Mouse (Mus musculus): ENCODE data around the gene Pde1a. TPM values are rescaled to one million over a fixed set of nuclear protein-coding genes. Genes with fewer than 3 reads are reported as not detected.

Pde1a gene
- polyA plus RNA-seq, 1 experiment, result 6.0 TPM

- Histone ChIP-seq H3K27ac (ENCODE audit: insufficient read depth, low read length) (no peak overlapping the region), H3K4me3 (replicated peaks; ENCODE audit: insufficient read depth, low read depth, low read length) (no peak overlapping the region), H3K4me1 (ENCODE audit: control insufficient read depth, insufficient read depth, low read length) (no peaks in the 10 kb centered on the region), H3K27me3 (ENCODE audit: control insufficient read depth, insufficient read depth, low read length) (no peaks in the 10 kb centered on the region)
- TF ChIP-seq POLR2A (IDR thresholded peaks at IDR 0.05; ENCODE audit: borderline replicate concordance, insufficient read depth, low read length) (no peak), CTCF (IDR thresholded peaks at IDR 0.05; ENCODE audit: borderline replicate concordance, insufficient read depth, low read depth, low read length) (no peak)
- DNase-seq, result no peak
Measured at GRCm38 (mm10) chr2:79975947-79976346, 153.3 kb downstream of the Pde1a start.

- Histone ChIP-seq H3K27me3 (ENCODE audit: control insufficient read depth, insufficient read depth, low read length) (no peaks in the 10 kb centered on the region), H3K4me3 (replicated peaks; ENCODE audit: insufficient read depth, low read depth, low read length) (no peak overlapping the region), H3K4me1 (ENCODE audit: control insufficient read depth, insufficient read depth, low read length) (no peaks in the 10 kb centered on the region), H3K27ac (ENCODE audit: insufficient read depth, low read length) (no peak overlapping the region)
- no peak for DNase-seq
- no peak for TF ChIP-seq POLR2A (IDR thresholded peaks at IDR 0.05; ENCODE audit: borderline replicate concordance, insufficient read depth, low read length)
- TF ChIP-seq CTCF (IDR thresholded peaks at IDR 0.05; ENCODE audit: borderline replicate concordance, insufficient read depth, low read depth, low read length), result no peak
Measured at GRCm38 (mm10) chr2:79972271-79972670, 157.0 kb downstream of the Pde1a start.

GRCm38 (mm10) chr2:79969594-79969993 is 159.7 kb downstream of the Pde1a start:
- no peak for TF ChIP-seq POLR2A (IDR thresholded peaks at IDR 0.05; ENCODE audit: borderline replicate concordance, insufficient read depth, low read length)
- no peak for TF ChIP-seq CTCF (IDR thresholded peaks at IDR 0.05; ENCODE audit: borderline replicate concordance, insufficient read depth, low read depth, low read length)
- Histone ChIP-seq H3K27ac (ENCODE audit: insufficient read depth, low read length) (no peak overlapping the region), H3K4me1 (ENCODE audit: control insufficient read depth, insufficient read depth, low read length) (no peaks in the 10 kb centered on the region), H3K4me3 (replicated peaks; ENCODE audit: insufficient read depth, low read depth, low read length) (no peak overlapping the region), H3K27me3 (ENCODE audit: control insufficient read depth, insufficient read depth, low read length) (no peaks in the 10 kb centered on the region)
- 73% methylated on average over 5 of the region's 5 CpGs for WGBS
- DNase-seq, result no peak

GRCm38 (mm10) chr2:79966681-79967506 is 162.4 kb downstream of the Pde1a start:
- TF ChIP-seq CTCF (IDR thresholded peaks at IDR 0.05; ENCODE audit: borderline replicate concordance, insufficient read depth, low read depth, low read length) (no peak), POLR2A (IDR thresholded peaks at IDR 0.05; ENCODE audit: borderline replicate concordance, insufficient read depth, low read length) (no peak)
- no peak overlapping the region for H3K27ac ChIP-seq (ENCODE audit: insufficient read depth, low read length)
- WGBS, result 70% methylated on average over 9 of the region's 9 CpGs
- H3K27me3 ChIP-seq (ENCODE audit: control insufficient read depth, insufficient read depth, low read length), result no peaks in the 10 kb centered on the region
- no peak overlapping the region for H3K4me3 ChIP-seq (replicated peaks; ENCODE audit: insufficient read depth, low read depth, low read length)
- no peaks in the 10 kb centered on the region for H3K4me1 ChIP-seq (ENCODE audit: control insufficient read depth, insufficient read depth, low read length)
- no peak for DNase-seq

DNA sequence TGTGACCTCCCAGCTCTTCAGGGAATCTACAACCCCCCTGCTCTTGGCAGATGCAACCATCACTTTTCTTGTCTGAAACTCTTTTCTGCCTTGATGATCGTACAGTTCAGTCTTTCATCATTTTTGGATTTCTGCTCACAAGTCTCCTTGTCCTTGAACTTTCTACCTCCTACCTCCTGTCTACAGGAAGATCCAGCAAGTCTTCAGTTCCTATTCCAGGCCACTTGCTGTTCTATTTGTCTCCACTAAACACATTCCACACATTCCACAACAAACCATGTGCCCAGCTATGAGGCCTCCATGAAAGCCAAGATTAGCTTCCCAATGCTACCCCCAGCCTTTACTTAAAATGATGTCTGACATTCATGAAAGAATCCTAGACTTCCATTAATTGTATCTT is 163.2 kb downstream of the Pde1a start:
- WGBS, result 62% methylated on average over 1 of the region's 1 CpGs
- Histone ChIP-seq H3K27me3 (ENCODE audit: control insufficient read depth, insufficient read depth, low read length) (no peaks in the 10 kb centered on the region), H3K4me3 (replicated peaks; ENCODE audit: insufficient read depth, low read depth, low read length) (no peak overlapping the region), H3K4me1 (ENCODE audit: control insufficient read depth, insufficient read depth, low read length) (no peaks in the 10 kb centered on the region), H3K27ac (ENCODE audit: insufficient read depth, low read length) (no peak overlapping the region)
- TF ChIP-seq CTCF (IDR thresholded peaks at IDR 0.05; ENCODE audit: borderline replicate concordance, insufficient read depth, low read depth, low read length) (no peak), POLR2A (IDR thresholded peaks at IDR 0.05; ENCODE audit: borderline replicate concordance, insufficient read depth, low read length) (no peak)
- no peak for DNase-seq

DNA sequence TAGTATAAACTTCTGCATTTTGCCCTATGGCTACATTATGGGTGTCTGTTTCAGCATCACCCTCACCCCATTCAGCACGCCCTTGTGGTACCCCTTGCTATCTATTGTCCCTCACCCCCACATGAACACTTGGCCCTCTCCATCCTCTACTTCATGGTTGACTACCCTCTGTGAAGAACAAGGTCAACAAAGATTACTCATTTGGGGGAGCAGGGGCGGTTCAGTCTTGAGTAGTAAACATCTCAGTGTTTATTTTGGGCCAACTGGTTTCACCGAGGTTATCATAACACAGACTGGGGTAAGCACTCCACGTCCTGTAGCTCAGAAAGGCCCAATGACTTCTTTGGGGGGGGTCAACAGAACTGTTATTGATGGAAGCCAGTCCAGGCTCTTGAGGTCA is 164.3 kb downstream of the Pde1a start:
- DNase-seq, result no peak
- no peak overlapping the region for H3K27ac ChIP-seq (ENCODE audit: insufficient read depth, low read length)
- H3K4me3 ChIP-seq (replicated peaks; ENCODE audit: insufficient read depth, low read depth, low read length), result no peak overlapping the region
- WGBS, result 82% methylated on average over 4 of the region's 4 CpGs
- H3K4me1 ChIP-seq (ENCODE audit: control insufficient read depth, insufficient read depth, low read length), result no peaks in the 10 kb centered on the region
- no peaks in the 10 kb centered on the region for H3K27me3 ChIP-seq (ENCODE audit: control insufficient read depth, insufficient read depth, low read length)
- TF ChIP-seq POLR2A (IDR thresholded peaks at IDR 0.05; ENCODE audit: borderline replicate concordance, insufficient read depth, low read length), result no peak
- no peak for TF ChIP-seq CTCF (IDR thresholded peaks at IDR 0.05; ENCODE audit: borderline replicate concordance, insufficient read depth, low read depth, low read length)

- DNase-seq, result no peak
- no peaks in the 10 kb centered on the region for H3K4me1 ChIP-seq (ENCODE audit: control insufficient read depth, insufficient read depth, low read length)
- H3K27ac ChIP-seq (ENCODE audit: insufficient read depth, low read length), result no peak overlapping the region
- H3K4me3 ChIP-seq (replicated peaks; ENCODE audit: insufficient read depth, low read depth, low read length), result no peak overlapping the region
- TF ChIP-seq CTCF (IDR thresholded peaks at IDR 0.05; ENCODE audit: borderline replicate concordance, insufficient read depth, low read depth, low read length) (no peak), POLR2A (IDR thresholded peaks at IDR 0.05; ENCODE audit: borderline replicate concordance, insufficient read depth, low read length) (no peak)
- WGBS, result 82% methylated on average over 4 of the region's 4 CpGs
- H3K27me3 ChIP-seq (ENCODE audit: control insufficient read depth, insufficient read depth, low read length), result no peaks in the 10 kb centered on the region
Measured at GRCm38 (mm10) chr2:79961421-79961820, 167.8 kb downstream of the Pde1a start.

GRCm38 (mm10) chr2:79957659-79958340 is 171.5 kb downstream of the Pde1a start:
- DNase-seq, result no peak
- no peak overlapping the region for H3K4me3 ChIP-seq (replicated peaks; ENCODE audit: insufficient read depth, low read depth, low read length)
- no peaks in the 10 kb centered on the region for H3K27me3 ChIP-seq (ENCODE audit: control insufficient read depth, insufficient read depth, low read length)
- no peak overlapping the region for H3K27ac ChIP-seq (ENCODE audit: insufficient read depth, low read length)
- TF ChIP-seq CTCF (IDR thresholded peaks at IDR 0.05; ENCODE audit: borderline replicate concordance, insufficient read depth, low read depth, low read length) (no peak), POLR2A (IDR thresholded peaks at IDR 0.05; ENCODE audit: borderline replicate concordance, insufficient read depth, low read length) (no peak)
- WGBS, result 83% methylated on average over 6 of the region's 6 CpGs
- H3K4me1 ChIP-seq (ENCODE audit: control insufficient read depth, insufficient read depth, low read length), result no peaks in the 10 kb centered on the region

Data from cerebellum, adult 2 months (tissue).